Mouse (Mus musculus) retina, embryonic 14.5 days (tissue): Measurements from ENCODE around the gene Cdc42ep3.

Experiments
- DNase-seq: peaks from one replicate; pipeline ENCODE4 v3.0.0-alpha.2; 2015; ENCODE audit warnings: low spot score

Cdc42ep3 gene

DNA sequence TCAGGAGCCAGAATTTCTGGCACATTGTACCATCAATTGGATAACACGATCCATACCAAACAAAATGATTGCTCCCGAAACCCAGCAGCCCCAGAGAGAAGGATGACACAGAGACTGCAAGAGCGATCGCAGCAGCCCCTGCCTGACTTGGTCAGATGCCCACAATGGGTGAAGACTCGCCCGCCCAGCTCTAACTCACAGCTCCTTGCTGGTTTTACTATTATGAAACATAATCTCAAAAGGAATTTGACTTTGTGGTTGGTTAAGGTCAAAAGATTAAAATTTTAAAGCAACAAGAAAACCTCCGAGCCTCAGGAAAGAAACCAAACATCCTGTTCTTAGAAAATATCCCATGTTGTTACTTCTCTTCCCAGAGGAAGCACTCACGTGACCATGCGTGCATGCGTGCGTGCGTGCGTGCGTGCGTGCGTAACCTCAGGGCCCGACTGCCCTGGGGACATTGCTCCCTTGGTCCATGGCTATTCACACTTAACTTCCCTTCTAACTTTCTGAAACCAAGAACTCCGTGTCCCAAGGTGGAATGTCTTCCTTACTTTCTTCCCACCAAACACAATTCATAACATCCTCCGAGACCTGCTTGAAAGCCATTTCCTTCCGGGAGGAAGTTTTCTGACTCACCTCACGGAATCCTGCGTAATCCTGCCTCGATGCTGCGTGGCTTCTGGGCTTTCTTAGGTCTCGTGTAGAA, 9.7 kb downstream of the Cdc42ep3 start:
- no peak for DNase-seq

DNA sequence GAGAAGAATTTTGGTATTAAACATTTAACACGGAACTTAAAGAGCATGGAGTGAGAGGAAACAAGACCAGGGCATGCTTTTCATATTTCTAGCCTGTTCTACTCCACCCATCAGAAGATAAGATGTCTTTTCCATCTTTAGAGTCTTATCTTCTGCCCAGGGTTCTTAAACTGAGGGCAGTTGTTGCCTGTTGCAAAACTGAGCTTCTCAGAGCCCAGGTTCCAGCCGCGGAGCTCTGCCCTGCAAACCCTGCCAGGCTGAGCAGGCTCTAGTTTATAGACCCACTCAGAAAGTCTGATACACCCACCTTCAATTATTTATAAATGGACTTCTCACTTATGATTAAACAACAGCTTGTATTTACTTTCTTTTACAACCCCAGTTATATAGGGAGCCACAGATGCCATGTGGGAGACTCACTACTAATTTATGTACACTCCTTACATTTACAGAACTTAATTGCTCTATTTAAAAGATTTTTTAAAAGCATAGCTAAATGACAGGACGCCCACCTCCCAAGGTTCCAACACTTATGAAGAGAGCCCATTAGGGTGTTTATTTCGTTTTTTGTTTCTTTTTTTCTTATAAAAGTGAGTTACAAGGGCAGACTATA, 11.5 kb downstream of the Cdc42ep3 start:
- DNase-seq = no peak

DNA sequence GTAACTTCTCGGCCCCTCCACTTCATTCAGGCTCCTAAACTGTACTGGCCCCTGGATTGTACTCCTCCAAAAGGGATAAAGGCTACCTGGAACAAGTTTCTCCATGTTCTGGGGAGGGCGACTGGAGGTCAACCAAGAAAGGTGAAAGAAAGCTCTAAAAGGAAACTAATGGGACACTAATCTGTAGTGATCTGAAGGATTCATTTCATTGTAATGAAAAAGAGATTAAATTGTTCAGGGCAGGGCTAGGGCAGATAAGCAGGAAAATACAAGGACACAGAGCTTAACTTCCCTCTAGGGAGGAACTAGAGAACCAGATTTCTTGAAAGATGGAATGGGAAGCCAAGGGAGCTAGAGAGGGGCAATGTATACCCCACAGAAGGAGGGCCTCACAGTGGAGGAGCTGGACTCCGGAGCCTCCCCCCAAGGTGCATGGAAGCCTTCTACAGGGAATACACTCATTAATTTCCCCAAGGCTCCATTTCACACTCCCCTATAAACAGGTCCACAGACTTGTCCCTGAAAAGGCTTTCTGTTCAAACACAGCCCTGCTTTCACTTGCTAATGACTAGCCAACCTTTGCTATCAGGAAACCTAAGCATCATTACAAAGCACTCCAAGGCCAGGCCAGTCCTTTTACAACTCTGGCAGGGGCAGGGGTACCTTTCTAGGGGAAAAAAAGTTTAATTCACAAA, 12.1 kb downstream of the Cdc42ep3 start:
- DNase-seq = no peak

DNA sequence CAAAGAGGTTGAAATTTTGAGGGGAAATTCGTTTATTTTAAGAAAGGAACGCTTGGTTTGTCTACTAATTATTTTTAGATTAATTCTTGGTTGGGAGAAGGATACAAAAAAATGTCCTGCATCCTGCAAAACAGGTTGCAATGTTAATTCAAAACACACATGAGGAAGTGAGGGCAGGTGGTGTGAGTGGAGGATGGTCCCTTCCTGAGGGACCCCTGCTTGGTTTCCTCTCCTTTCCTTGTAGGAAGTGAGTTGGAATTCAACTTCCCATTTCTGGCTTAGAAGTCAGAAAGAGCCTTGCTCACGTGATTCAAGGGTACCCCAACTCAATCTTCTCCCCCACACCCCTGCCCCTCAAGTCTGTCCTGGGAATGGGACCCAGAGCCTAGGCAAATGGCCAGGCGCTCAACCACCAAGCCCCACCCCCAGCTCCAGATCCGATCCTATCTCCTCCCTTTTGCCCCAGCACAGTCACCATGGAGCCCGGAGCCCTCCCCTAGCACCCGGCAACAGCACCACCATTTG, 12.9 kb downstream of the Cdc42ep3 start:
- no peak for DNase-seq

DNA sequence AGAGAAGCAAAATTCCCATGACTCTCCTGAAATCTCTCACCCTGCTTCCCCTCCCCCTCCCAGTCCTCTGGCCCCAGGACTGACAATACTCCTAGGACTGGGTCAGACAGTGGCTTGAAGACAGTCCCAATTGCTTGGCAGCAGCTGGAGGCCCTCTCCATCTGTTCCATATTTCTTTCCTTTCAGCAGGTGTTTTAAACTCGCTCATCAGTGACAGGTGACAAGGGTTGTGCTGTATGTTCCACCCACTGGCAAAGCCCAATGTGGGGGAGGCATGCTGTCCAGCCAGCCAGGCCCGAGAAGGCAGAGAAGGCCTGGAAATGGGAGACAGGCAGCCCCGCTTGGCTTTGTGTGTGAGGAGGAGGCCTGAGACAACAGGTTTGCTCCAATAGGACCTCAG, 17.4 kb downstream of the Cdc42ep3 start:
- DNase-seq = no peak

DNA sequence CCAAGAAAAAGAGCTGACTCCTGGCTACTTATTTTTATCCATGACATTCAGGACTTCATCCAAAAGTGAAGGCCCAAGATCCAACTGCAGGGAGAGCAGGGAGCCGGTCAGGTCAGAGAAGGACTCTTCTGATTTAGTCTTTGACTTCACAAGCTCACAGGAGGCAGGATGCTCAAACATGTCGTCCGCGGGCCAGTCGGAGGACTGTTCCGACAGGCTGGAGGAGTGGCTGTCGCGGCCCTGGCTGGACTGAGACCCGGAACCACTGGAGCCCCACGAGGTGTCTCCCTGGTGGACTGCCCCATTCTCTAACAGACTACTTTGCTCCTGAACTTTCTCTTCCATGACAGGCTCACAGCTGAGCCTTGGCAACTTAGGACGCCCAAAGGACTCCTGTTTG, 20.2 kb downstream of the Cdc42ep3 start:
- DNase-seq = no peak

DNA sequence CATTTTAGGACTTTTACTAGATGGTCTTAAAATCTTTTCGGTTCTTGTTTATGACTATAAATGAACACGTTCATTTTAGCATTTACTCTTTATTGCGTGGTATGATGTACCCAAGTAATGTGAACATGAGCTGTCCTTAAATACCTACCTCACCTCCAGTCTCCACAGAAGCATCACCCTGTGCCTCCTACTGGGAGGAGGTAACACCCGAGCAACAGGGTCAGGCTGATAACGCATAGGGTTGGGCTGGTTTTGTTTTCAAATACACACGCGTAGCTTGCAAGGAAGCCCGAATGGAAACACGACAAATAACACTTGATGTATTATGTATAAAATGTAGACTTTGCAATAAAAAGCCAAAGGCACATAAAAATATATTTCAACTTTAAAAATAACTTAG, 21.2 kb downstream of the Cdc42ep3 start:
- DNase-seq = no peak

DNA sequence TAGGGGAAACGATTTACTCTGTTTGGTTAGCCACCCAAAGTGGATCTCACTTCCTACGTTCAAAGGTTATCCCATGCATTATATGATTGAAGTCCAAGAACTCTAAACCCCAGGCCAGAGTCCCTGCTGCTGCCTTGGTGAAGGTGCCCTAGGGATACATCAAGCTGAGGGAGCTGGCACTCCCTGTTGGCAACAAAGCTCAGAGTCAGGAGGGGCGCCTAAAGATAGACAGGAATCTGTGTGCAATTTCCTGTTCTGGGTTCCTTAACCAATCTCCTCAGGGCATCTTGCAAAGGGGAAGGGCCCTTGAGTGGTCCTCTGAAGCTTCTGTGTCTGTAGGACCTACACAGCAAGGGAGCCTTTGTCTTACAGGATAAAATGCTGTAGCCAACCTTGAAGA, 22.0 kb downstream of the Cdc42ep3 start:
- DNase-seq = no peak

DNA sequence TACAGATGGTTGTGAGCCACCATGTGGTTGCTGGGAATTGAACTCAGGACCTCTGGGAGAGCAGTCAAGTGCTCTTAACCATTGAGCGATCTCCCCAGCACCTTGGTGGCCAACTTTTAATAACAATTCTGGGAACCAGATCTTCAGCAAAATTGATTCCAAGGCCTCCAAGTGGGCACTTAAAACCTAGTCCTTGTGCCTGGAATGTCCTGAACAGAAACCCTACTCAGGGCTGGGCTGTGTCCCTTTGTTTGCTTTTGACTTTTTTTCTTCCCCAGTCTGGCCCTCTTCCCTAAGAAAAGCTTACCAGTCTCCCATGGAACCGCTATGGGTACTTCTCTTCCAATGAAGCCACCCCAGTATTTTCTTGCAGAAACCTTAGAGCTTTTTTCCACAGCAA, 24.5 kb downstream of the Cdc42ep3 start:
- DNase-seq = no peak

DNA sequence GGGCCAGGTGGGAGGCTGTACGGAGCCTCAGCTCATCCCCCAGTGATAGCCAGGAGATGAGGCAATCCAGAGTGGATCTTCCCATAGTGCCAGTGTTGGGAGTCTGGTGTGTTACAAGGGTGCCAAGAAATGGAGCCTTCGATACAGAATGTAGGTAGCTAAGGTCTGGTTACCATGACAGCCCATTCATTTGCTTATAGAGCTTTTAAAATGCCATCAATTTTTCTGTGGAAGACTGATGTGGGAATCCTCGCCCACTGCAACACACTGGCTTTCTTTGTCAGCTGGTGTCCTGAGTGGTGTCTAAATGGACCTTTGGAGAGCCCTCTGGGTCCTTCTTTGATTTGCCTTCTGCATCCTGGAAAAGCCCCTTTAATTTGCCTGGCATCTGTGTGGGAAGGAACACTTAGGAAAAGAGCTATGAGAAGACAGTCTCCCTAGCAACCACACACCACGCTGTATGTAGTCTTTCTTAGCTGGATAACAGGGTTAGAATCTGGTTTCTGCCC, 28.0 kb downstream of the Cdc42ep3 start:
- DNase-seq = no peak

DNA sequence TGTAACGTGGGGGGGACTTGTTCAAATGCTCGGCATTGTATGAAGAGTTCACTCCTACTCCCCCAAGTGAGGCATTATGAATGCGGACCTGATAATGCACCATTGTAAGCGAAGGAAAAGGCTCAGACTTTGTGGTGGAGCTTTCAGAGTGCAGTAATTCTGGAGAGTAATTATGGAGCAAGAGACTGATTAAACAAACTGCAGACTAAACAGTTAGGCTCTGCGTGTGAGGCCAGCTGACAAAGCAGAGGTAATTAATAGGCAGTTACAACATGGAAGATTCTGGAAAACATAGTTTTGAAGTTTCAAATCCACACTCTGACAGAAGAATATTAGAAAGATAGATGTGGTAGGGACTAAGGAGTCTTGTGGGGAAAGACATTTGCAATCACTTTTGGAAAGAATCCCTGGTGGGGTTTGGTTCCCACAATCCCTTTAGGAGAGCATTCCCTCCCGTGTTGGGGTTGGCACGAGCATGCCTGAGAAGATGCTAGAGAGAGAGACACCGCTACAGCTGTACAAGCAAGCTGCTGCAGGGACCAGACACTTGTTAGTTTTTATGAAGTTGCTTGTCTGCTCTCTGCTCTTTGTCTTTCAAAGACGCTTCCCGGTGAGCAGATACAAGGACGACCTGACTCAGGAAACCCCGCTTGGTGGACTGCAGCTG, 37.7 kb downstream of the Cdc42ep3 start:
- DNase-seq = no peak

DNA sequence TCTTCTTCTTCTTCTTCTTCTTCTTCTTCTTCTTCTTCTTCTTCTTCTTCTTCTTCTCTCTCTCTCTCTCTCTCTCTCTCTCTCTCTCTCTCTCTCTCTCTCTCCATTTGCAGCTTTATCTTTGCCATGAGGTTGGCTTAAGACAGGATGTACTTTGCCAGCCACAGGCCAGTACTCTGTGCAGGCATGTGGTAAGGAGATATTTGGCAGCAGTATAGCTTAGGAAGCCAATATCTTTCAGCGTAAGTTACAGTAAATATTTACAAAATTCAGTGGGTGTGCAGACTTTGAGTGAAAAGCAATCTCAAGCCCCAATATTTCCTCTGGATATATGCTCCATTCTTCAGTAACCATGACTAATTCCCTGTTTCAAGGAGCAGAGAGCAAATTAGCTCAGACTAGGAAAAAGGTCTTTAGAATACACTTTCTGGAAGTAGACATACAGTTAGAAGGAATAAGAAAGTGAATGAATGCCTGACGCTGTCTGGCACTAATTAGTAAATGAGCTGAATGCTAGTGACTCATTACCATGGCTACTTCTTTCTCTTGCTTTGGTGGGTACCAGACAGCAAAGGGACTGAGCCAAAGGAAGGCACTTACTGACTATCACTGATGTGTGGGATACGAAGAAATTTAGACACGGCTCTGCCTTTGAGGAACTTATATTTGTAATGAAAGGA, 39.3 kb downstream of the Cdc42ep3 start:
- no peak for DNase-seq

DNA sequence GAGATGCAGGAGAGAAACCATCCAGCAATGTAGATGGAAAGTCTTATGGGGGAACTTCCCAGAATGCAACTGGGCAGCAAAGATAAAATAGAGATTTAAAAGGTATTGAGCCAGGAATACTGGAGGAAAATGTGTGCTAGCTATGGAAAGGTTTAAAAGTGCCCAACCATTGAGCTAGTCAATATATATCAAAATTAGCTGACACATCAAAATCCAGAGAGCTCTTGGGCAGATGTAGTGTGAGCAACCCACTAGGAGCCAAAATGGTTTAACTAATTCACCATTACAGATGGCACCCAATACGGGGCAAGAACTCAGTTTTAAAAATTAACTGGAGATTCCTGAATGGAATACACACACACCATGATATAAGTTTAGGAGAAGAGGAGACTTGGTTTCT, 44.4 kb downstream of the Cdc42ep3 start:
- DNase-seq = no peak

DNA sequence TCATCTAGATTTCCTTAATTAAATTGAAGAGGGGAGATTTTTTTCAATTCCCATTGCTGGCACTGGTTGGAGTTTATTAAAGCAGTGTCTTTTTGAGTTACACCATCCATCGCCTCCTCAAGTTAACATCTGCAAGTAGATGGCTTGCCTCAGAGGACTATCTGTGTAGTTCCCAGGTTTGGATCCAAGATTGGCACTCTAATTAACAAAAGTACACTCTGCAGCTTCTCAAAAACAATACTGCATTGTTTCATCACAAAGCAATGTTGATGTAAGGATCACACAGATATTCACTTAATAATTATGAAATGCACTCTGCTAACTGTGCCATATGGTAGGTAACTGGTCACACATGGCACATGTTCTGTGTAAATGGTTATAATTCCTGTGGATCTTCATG, 45.4 kb downstream of the Cdc42ep3 start:
- no peak for DNase-seq

DNA sequence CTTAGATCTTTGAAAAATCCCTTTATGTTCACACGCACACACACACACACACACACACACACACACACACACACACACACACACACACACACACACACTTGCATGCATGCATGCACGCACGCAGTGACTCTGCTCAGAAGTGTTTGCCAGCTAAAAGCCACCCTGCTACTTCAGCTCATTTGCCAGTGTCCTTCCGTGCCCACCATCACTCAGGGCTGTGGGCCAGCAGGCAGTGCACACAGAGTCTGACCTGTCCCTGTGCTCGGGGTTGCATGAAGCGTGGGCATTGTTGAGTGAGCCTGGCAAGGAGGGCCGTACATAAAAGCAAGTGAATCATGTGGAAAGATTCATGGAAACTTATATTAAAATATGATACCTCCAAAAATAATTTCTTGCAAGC, 49.2 kb downstream of the Cdc42ep3 start:
- no peak for DNase-seq

DNA sequence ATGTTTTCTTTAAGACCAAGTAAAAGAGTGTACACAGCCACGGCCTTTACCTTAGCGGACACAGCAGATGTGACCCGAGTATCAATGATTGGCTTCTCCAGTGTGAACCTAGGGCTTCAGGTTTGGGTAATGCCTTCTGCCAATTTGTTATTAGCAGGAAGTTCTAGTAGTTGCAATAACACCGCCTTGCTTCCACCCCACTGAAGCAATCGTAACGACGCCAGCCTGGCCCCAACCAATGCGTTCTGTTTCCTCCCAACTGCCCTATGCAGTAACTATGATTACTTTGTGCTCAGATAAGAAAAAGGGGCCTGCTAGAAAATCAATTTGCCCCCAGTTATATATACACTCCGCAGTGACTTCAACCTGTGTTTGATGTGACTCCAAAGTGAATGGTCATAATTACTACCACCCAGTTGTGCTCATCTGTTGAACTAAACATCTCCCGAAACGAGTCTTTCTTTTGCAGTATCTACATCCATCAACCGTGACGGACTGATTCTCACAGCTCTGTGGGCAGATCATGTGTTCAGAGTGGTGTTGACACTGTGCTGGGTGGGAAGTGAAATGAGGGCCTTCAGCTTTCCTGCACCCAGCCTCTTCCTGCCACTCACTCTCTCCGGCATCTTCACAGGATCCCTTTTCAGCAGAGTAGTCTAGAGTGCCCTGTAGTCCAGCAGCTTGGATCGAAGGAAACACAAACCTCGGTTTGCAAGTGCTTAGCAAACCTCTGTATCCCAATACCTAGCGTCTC, 51.0 kb downstream of the Cdc42ep3 start:
- no peak for DNase-seq

DNA sequence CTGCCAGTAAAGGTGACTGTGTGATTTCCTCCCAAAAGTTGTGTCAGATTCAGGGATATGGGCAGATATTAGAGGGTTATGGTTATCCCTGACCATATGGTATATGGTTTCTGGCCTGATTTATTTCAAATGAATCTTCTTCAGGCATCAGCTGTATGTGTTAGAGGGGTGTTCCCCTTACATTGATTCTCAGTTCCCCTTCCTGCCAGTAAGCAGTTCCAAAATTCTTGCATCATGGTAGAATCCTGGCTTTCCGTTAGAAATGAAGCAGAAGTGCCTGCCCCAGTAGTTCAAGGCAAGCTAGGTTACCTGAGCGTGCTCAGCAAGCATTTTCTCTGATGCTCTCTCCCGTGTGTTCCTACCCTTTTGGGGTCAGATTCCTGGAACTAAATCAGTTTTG, 51.7 kb downstream of the Cdc42ep3 start:
- no peak for DNase-seq

DNA sequence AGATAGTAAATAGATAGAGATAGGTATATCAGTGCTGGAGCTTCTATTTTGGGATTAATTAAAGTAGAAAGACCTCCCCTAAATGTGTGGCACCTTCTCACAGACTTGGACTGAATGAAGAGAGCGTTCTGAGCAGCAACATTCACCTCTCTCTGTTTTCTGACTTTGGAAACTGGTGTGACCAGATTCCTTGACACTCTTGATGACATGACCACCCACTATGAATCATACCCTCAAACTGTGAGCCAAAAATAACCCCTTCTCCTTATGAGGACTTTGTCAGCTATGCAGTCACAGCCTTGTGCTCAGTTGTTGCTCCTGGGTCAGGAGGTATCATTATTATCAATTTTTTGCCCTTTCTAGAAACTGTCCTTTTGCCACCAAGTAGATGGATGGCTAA, 55.0 kb downstream of the Cdc42ep3 start:
- no peak for DNase-seq

DNA sequence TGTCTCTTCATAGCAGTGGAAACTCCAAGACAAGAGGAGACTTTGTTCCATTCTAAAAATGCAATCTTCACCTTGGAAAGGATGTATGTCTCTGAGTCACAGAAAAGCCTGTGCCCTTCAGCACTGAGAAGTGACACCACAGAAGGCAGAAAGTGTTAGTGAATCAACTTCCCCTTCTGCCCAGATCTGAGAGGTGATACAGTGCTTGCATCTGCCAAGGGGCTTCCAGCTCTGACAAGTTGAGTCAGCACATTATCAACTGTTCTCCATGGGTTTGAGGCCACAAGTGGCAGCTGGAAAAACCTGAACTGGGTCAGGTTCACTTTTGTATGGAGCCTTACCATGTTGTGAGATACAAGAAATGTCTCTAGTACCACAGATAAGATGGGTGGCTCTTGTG, 55.9 kb downstream of the Cdc42ep3 start:
- DNase-seq = no peak

DNA sequence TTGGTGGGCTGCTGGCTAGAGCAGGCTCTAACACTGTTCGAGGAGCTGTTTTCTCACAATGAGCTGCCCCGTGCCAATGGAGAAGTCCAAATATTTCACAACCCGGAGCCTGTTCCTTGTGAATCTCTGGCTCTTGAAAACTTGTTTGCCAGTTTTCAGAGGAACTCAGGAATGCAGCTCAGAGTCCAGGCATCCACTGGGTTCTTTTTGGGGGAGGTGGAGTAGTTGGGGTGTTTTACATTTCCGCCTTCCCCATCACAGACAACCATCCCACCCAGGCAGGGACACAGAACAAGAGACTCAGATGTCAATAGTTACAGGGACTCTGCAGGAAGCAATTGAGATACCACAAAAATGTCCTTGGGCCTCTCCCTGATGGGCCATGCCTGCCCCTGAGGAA, 59.0 kb downstream of the Cdc42ep3 start:
- no peak for DNase-seq

DNA sequence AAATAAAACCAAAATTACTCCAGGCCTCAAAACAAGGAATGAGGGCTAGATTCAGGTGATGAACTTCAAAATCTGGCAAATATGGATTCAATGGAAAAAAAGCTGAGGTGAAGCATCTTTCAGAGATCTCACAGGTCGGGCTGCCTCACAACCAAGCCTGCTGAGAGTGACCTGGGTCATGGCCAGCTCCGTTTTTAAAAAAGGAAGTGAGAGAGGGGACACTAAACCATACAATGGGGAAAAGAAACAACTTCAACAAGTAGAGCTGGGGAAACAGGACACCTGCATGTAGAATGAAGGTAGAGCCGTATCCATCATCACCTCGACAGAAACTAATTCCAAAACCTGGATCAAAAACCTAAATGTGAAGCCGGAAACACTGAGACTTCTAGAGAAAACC, 63.2 kb downstream of the Cdc42ep3 start:
- DNase-seq = no peak
